Mouse (Mus musculus): ENCODE results near the gene Jmjd7. TPM values are rescaled to one million over a fixed set of nuclear protein-coding genes. Genes with fewer than 3 reads are reported as not detected.

Gene Jmjd7
- polyA plus RNA-seq, 1 experiment from 2014 or later = 20.3 TPM

DNA sequence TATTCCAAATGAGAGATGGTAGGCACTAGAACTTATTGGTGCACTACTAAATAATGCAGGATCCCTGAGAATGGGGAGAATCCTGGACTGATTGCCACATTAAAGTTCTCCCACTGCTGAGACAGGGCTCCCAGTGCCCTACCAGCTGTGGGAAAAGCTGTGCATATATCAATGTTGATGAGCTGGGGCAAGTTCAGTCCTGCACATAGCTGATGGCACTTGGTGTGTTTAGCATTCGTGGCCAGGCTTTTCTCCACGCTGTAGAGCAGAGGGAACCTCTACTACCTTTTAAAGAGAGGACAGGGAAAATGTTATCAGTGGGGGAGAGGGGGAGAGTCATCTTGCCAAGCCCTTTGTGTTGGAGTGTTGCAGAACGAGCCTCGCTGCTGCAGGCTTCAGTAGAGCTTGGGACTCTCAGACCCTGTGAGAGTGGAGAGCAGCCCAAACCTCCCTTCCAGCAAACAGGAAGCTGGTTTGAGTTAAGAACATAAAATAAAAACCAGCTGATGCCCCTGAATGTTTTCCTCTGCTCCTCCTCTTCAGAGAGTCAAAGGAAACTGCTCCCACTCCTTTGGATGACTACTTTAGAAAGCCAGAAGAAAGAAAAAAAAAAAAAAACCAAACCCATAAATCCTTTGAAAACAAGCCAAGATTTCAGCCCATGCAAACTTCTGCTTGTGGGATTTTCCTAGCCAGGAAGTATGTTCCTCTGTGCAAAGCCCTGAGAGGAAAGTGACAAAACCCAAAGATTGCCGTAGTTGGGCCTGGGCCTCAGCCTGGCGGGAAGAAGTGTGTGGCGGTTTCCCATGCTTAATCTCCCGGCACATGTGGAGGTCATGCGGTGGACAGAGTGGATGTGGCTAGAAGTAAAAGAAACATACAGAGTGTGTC, 31.6 kb upstream of the Jmjd7 start:
- Histone ChIP-seq H3K4me3 (replicated peaks) (no peak overlapping the region), H3K9ac (replicated peaks) (no peak overlapping the region), H3K4me2 (no peak overlapping the region), H3K9me3 (replicated peaks) (no peaks in the 10 kb centered on the region), H3K4me1 (peaks cover 19% of the 10 kb centered on the region; the same call in 1 of the 2 replicates), H3K36me3 (peaks cover 19% of the 10 kb centered on the region; the same call in 1 of the 2 replicates), H3K27me3 (replicated peaks) (no peaks in the 10 kb centered on the region), H3K27ac (replicated peaks) (peak overlapping the region; percentile 68)
- 63% methylated on average over 9 of the region's 9 CpGs for WGBS
- no peak for ATAC-seq (ENCODE audit: low FRiP score)

DNA sequence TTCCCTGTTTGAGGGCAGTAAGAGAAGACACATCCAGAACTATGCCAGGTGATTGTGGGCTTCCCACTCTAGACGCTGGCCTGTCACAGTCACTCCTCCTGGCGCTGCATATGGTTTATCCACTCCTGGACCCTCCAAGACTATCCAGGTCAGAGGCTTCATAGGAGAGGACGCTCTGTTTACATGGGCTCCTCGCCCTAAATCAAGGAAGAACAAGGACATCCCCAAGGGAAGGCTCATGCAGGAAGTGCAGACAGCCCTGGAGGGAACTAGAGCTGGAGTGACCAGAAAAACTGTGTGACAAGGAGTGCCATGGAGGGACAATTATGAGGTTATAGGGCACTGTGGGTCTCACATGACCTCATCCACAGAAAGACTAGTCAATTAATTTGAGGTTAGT, 29.9 kb upstream of the Jmjd7 start:
- Histone ChIP-seq H3K9me3 (replicated peaks) (no peaks in the 10 kb centered on the region), H3K36me3 (peaks cover 21% of the 10 kb centered on the region; the same call in 1 of the 2 replicates), H3K27me3 (replicated peaks) (no peaks in the 10 kb centered on the region), H3K27ac (replicated peaks) (no peak overlapping the region; the same call in 1 of the 2 replicates), H3K4me1 (peaks cover 24% of the 10 kb centered on the region; the same call in 1 of the 2 replicates), H3K4me3 (replicated peaks) (no peak overlapping the region), H3K9ac (replicated peaks) (no peak overlapping the region), H3K4me2 (no peak overlapping the region)
- ATAC-seq (ENCODE audit: low FRiP score) = no peak
- WGBS = 85% methylated on average over 4 of the region's 4 CpGs

DNA sequence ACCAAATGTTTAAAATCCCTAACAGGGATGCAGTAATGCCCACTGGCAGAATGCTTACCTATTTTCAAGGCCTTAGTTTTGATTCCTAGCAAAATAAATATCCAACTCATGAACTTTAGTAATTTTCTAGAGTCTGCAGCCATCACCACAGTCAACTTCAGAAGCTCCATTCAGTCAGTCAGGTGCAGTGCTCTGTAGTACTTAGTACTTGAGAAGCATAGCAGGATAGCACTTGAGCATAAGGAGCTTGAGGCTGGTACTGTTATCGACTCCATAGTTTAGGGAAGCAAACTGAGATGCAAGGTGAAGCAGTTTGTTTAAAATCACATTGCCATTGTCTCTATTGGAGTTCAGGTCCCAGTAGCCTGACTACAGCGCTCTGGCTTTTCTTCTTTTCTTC, 27.6 kb upstream of the Jmjd7 start:
- no peak overlapping the region for H3K4me3 ChIP-seq (replicated peaks)
- H3K36me3 ChIP-seq = peaks cover 25% of the 10 kb centered on the region; the same call in 1 of the 2 replicates
- H3K4me1 ChIP-seq = peaks cover 23% of the 10 kb centered on the region; the same call in 1 of the 2 replicates
- H3K9me3 ChIP-seq (replicated peaks) = no peaks in the 10 kb centered on the region
- no peak overlapping the region for H3K27ac ChIP-seq (replicated peaks)
- ATAC-seq (ENCODE audit: low FRiP score) = no peak
- no peaks in the 10 kb centered on the region for H3K27me3 ChIP-seq (replicated peaks)
- 98% methylated on average over 2 of the region's 2 CpGs for WGBS
- H3K9ac ChIP-seq (replicated peaks) = no peak overlapping the region
- no peak overlapping the region for H3K4me2 ChIP-seq

DNA sequence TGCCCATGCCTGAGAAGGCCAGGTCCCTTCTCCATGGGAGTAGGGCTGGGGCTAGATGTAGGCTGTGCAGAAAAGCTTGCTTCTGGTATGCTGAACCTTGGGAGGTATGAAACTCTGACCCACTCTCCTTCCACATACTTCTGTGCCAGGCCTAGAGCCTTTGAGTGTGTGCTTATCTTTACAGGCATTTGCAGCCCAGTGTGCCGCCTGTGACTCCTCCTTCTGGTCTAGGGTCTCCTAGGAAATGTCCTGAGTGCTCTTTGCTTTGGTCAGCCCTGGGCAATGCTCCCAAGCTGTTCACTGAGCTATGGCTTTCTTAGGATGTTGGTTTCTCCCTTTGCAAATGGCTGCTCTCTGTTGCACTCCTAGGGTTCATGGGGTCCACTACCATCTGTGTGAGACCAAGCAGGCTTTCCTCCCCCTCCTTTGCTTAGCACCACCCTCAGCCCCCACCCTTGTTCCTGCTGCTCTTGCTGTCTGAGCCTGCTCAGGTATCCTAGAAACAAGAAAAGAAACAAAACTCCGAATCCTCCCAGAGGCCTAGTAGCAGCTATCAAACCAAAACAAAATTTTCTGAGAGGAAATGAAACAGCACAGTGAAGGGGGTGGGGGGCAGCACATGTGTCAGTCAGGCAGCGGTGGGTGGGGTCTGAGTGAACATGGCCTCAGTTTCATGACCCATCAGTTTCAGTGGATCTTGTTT, 26.2 kb upstream of the Jmjd7 start:
- no peak overlapping the region for H3K4me3 ChIP-seq (replicated peaks)
- no peak overlapping the region for H3K4me2 ChIP-seq
- no peak overlapping the region for H3K27ac ChIP-seq (replicated peaks)
- no peak overlapping the region for H3K9ac ChIP-seq (replicated peaks)
- no peaks in the 10 kb centered on the region for H3K27me3 ChIP-seq (replicated peaks)
- no peaks in the 10 kb centered on the region for H3K9me3 ChIP-seq (replicated peaks)
- no peak for ATAC-seq (ENCODE audit: low FRiP score)
- peaks cover 25% of the 10 kb centered on the region for H3K36me3 ChIP-seq
- peaks cover 12% of the 10 kb centered on the region; the same call in 1 of the 2 replicates for H3K4me1 ChIP-seq
- WGBS = 80% methylated on average over 3 of the region's 3 CpGs

DNA sequence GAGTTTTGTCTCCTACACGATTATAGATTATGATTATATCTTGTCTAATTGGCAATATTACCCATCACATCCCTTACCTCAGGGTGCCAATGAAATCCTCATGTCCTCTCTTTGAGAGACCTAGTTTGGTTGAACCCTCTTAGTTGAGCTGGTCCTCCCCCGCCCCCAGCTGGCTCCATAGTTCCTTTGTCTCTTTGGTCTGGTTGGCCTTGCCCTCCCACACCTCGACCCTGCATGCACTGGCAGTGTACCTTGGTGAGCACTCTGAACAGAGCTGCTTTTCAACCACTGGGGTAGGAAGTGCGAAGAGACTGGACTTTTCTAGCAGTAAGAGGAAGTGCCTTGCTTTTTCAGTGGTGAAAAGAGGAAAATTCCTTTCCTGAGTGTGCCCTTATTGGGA, 25.3 kb upstream of the Jmjd7 start:
- H3K9ac ChIP-seq (replicated peaks) = no peak overlapping the region
- no peaks in the 10 kb centered on the region for H3K9me3 ChIP-seq (replicated peaks)
- no peak overlapping the region for H3K4me2 ChIP-seq
- no peaks in the 10 kb centered on the region for H3K27me3 ChIP-seq (replicated peaks)
- H3K27ac ChIP-seq (replicated peaks) = no peak overlapping the region
- peaks cover 25% of the 10 kb centered on the region for H3K36me3 ChIP-seq
- H3K4me1 ChIP-seq = 0 out of 2 replicates have a peak, but pooled peaks cover 8% of the 10 kb centered on the region
- H3K4me3 ChIP-seq (replicated peaks) = no peak overlapping the region
- ATAC-seq (ENCODE audit: low FRiP score) = no peak
- 80% methylated on average over 4 of the region's 4 CpGs for WGBS

DNA sequence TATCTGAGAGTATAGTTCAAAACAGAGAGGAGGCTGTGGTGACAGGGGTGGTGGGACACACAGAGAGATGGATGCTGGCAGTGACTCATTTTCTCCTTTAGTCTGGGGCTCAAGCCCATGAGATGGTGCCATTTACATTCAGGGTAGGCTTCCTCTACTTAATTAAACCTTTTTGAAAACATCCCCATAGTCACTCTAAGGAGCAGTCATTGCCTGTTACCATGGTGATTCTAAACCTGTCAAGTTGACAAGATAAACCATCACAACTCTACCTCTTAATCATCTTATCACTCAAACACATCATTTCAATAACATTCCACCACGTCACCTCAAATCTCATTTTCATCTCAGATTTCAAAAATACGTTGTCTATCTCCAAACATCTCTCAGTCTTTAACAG, 23.3 kb upstream of the Jmjd7 start:
- H3K27me3 ChIP-seq (replicated peaks) = no peaks in the 10 kb centered on the region
- ATAC-seq (ENCODE audit: low FRiP score) = no peak
- peaks cover 25% of the 10 kb centered on the region for H3K36me3 ChIP-seq
- no peak overlapping the region for H3K9ac ChIP-seq (replicated peaks)
- WGBS = 91% methylated on average over 2 of the region's 2 CpGs
- H3K4me1 ChIP-seq = 0 out of 2 replicates have a peak, but pooled peaks cover 5% of the 10 kb centered on the region
- H3K9me3 ChIP-seq (replicated peaks) = no peaks in the 10 kb centered on the region
- H3K27ac ChIP-seq (replicated peaks) = no peak overlapping the region
- H3K4me3 ChIP-seq (replicated peaks) = no peak overlapping the region
- no peak overlapping the region for H3K4me2 ChIP-seq

DNA sequence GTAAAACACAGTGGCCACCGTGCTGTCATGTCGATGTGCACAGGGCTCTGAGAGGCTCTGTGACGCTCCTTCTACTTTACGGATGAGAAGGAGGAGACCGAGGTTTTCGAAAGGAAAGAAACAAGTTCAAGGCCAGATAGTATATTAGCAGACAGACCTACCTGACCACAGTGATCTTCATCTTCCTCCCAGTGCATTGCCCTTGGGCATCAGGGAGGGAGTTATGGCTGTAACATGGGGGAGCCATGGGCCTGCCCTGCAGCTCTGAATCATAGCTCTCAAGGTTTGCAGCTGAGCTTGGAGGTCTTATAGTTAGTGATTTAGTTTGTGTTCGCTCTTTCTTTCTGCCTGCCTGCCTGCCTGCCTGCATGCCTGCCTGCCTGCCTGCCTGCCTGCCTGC, 20.6 kb upstream of the Jmjd7 start:
- no peak for ATAC-seq (ENCODE audit: low FRiP score)
- Histone ChIP-seq H3K27ac (replicated peaks) (no peak overlapping the region), H3K9ac (replicated peaks) (no peak overlapping the region), H3K4me3 (replicated peaks) (no peak overlapping the region), H3K27me3 (replicated peaks) (no peaks in the 10 kb centered on the region), H3K4me2 (no peak overlapping the region), H3K36me3 (peaks cover 9% of the 10 kb centered on the region), H3K9me3 (replicated peaks) (no peaks in the 10 kb centered on the region), H3K4me1 (no peaks in the 10 kb centered on the region)
- 97% methylated on average over 7 of the region's 7 CpGs for whole genome bisulfite sequencing

DNA sequence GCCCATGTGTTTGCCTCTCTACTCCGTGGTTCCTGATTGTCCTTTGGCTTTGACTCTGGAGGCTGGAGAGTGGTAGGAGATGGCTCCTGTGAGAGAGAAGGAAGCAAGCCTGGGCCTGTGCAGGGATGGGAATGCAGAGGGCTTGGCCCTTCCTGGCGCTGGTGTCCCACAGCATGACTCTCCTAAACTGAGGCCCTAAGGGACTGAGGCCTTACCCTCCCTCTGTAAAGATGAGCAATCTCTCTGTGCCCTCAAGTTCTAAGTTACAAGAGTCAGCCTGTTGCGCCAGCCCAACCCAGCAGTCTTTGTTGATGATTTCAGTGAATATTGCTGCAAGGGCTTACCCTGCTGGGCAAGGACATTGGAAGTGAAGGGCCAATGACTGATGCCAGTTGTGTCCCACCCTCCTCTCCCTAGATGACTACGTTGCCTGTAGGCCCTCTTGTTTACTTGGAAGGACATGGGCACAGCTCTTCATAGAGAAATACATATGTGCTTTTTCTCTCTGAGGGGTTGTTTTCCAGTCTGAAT, 19.5 kb upstream of the Jmjd7 start:
- no peak for ATAC-seq (ENCODE audit: low FRiP score)
- no peak overlapping the region for H3K4me2 ChIP-seq
- H3K9ac ChIP-seq (replicated peaks) = no peak overlapping the region
- 92% methylated on average over 4 of the region's 4 CpGs for WGBS
- no peaks in the 10 kb centered on the region for H3K4me1 ChIP-seq
- no peaks in the 10 kb centered on the region for H3K9me3 ChIP-seq (replicated peaks)
- H3K4me3 ChIP-seq (replicated peaks) = no peak overlapping the region
- H3K27ac ChIP-seq (replicated peaks) = no peak overlapping the region; the same call in 1 of the 2 replicates
- peaks cover 14% of the 10 kb centered on the region for H3K36me3 ChIP-seq
- no peaks in the 10 kb centered on the region for H3K27me3 ChIP-seq (replicated peaks)

DNA sequence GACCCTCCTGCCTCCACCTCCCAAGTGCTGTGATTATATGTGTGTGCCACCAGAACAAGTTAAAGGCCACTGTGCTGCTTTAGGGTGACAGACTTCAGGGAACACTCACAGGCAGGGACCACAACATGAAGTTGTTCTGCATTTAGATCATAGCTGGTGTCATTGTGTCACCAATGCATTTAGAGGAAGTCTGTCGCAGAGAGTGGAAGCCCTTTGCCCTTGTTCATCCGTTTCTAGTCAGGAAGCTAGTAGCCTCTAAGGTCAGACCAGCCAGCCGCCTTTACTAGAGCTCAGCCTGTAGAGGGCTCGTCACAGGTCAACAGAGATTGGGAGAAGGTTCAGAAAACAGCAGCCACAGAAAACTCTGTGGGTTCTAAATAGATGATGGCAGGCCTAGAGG, 18.6 kb upstream of the Jmjd7 start:
- H3K4me3 ChIP-seq (replicated peaks) = no peak overlapping the region
- no peak overlapping the region for H3K9ac ChIP-seq (replicated peaks)
- no peak overlapping the region for H3K4me2 ChIP-seq
- H3K9me3 ChIP-seq (replicated peaks) = no peaks in the 10 kb centered on the region
- H3K4me1 ChIP-seq = no peaks in the 10 kb centered on the region
- no peaks in the 10 kb centered on the region for H3K27me3 ChIP-seq (replicated peaks)
- no peak for ATAC-seq (ENCODE audit: low FRiP score)
- WGBS = 78% methylated on average over 4 of the region's 4 CpGs
- no peak overlapping the region for H3K27ac ChIP-seq (replicated peaks)
- H3K36me3 ChIP-seq = peaks cover 23% of the 10 kb centered on the region

DNA sequence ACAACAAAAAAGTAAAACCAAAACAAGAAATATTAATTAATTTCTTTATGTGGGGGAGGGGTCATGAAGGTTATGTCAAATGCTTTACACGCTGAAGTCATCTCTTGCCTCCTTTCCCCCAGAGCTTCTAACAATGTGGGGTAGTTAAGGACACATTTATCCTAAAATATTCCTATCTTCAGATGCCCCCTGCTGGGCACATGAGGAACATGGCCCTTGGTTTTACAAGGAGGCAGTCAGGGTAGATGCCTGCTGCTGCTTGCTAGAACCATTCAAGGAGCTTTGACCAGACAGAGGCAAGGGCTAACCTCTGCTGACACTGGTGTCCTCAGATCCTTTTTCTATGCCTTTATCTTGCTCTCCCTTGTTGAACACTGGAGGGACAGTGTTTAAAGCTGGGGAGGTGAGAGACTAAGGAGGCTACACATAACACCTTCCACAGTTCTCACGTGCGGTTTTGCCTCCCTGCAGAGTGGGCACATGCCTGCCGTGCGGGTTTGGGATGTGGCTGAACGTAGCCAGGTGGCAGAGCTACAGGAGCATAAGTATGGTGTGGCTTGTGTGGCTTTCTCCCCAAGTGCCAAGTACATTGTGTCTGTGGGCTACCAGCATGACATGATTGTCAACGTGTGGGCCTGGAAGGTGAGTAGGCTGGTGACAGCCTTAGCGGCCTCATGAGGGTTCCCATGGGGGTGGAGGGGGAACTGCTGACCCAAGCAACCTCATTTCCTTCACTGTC, 15.7 kb upstream of the Jmjd7 start:
- Histone ChIP-seq H3K4me2 (no peak overlapping the region), H3K36me3 (peaks cover 40% of the 10 kb centered on the region), H3K4me3 (replicated peaks) (no peak overlapping the region), H3K4me1 (no peaks in the 10 kb centered on the region), H3K9me3 (replicated peaks) (no peaks in the 10 kb centered on the region), H3K27me3 (replicated peaks) (no peaks in the 10 kb centered on the region), H3K9ac (replicated peaks) (no peak overlapping the region), H3K27ac (replicated peaks) (no peak overlapping the region)
- 0 out of 2 replicates have a peak, but pooled peaks have one; percentile 47 for ATAC-seq (ENCODE audit: low FRiP score)
- 81% methylated on average over 8 of the region's 8 CpGs for WGBS

DNA sequence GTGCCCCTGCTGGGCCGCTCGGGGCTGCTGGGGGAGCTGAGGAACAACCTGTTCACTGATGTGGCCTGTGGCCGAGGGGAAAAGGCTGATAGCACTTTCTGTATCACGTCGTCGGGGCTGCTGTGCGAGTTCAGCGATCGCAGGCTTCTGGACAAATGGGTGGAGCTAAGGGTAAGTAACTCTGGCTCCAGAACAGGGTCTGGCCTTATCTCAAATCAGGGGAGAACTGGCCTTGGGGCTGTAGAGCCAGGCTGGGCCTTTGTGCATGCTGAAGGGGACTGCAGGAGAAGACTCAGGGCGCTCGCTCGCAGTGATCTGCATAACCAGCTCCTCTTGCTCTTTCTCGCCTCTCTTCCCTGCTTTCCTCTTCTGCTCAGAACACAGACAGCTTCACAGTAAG, 14.4 kb upstream of the Jmjd7 start:
- no peak for ATAC-seq (ENCODE audit: low FRiP score)
- Histone ChIP-seq H3K9ac (replicated peaks) (no peak overlapping the region), H3K27ac (replicated peaks) (no peak overlapping the region), H3K36me3 (peaks cover 47% of the 10 kb centered on the region), H3K4me2 (no peak overlapping the region), H3K4me3 (replicated peaks) (no peak overlapping the region), H3K4me1 (no peaks in the 10 kb centered on the region), H3K27me3 (replicated peaks) (no peaks in the 10 kb centered on the region), H3K9me3 (replicated peaks) (no peaks in the 10 kb centered on the region)
- WGBS = 90% methylated on average over 13 of the region's 13 CpGs

All from neural tube, embryonic 15.5 days (tissue).